Mouse (Mus musculus): ENCODE data around the gene Sh3bp5.

The Sh3bp5 gene

GRCm38 (mm10) chr14:31336369-31337155 lies 99.3 kb downstream of the Sh3bp5 start, which contains the start of gene Capn7:
Capn7 (plus strand) TSS chr14:31336638.
- DNase-seq: peak; percentile 97 to 98

DNA sequence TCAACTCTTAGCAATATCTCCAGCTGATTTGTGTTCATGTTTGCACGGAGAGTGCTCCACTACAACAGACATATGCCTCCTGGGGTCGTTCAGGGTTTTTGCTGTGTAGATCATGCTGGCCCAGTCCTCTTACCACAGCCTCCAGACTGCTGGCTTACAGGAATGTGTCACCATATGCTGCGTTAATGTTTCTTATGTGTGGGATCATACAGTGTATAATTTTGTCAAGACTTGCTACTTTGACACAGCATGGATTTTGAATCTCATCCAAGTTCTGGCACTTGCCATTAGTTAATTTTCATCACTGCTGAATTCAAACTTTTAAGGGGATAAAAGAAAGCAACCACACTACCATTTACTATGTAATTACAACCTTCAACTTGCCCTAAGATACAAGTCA lies 100.1 kb downstream of the Sh3bp5 start:
- DNase-seq: no peak

DNA sequence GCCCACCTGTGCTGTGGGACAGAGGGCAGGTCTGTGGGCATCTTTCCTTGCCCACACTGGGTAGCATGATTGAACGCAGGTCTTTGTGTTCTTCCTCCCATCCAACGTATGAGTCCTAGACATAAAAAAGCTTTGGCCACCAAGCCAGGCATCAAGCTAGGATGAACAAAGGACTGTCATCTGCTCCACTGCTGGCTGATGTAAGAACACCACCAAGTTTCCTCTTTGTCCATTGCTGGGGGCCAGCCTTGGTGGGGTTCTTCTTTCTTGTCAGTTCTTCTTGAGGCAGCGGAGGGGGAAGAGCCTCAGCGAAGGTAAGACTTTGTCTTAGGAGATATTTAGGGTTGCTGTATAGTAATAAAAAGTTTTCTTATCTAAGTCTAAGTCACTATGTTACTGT lies 104.9 kb downstream of the Sh3bp5 start:
- DNase-seq: no peak

DNA sequence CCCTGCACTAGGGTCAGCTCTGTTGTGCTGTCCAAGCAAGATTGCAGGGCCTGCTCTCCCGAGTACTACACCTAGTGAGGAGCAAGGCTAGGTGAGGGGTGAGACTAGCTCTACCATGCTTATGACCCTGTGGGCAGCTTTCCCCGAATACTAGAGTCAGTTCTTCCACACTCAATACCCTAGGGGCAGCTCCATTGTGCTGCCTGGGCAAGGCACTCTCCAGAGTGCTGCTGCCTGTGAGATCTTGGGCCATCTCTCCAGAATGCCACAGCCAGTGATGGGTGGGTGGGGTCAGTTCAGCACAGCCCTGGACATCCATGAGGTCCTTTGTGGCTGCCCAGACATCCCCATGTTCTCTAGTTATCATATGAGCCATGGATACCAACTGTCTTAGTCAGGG lies 106.1 kb downstream of the Sh3bp5 start:
- no peak for DNase-seq

DNA sequence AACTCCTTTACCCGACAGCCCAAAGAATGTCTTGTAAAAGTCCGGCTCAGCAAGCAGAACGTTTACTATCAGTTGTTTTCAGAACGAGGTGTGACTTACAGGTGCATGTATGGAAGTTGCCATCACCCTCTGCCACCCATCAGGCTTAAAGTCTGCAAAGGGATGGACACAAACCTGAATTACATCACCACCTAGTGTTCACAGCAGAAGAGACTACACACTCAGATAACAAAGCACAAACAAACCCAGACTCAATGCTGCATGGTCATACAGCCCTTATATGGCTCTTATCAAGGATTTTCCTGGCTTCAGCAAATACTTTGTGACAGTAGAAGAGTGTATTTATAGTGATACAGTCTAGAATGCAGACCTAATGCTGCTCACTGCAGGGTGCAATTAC lies 108.2 kb downstream of the Sh3bp5 start:
- no peak for DNase-seq

DNA sequence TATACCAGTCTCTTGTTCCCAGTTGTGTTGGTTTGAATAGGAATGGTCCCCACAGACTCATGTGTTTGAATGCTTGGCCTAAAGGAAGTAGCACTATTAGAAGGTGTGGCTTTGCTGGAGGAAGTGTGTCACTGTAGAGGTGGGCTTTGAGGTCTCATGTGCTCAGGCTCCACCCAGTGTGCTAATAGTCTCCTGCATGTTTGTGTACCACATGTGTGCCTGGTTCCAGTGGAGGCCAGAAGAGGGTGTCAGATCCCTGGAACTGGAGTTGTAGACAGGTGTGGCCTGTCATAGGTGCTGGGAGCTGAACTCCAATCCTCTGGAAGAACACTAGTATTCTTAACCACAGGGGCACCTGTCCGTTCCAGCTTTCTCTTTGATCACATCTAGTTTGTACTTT lies 108.7 kb downstream of the Sh3bp5 start:
- DNase-seq: no peak

DNA sequence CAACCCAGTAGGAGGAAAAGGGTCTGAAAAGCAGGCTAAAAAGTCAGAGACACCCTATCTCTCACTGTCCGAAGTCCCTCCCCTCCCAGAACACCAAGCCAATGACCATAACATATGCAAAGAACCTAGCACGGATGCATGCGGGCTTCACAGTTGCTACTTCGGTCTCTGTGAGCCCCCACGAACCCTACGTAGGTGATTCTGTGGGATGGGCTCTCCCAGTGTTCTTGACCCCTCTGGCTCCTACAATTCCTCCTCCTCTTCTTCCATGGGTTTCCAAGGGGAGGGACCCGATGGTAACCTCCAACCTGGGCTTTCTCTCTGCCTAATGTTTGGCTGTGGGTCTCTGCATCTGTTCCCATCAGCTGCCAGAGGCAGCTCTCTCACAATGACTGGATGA lies 109.1 kb downstream of the Sh3bp5 start:
- no peak for DNase-seq

- DNase-seq: no peak
These were observed 110.3 kb downstream of the Sh3bp5 start for GRCm38 (mm10) chr14:31325551-31325950.

GRCm38 (mm10) chr14:31324851-31325250 lies 111.0 kb downstream of the Sh3bp5 start:
- DNase-seq: no peak

GRCm38 (mm10) chr14:31323849-31324792 lies 111.8 kb downstream of the Sh3bp5 start, which contains the start of gene Dnah1:
Dnah1 (minus strand) TSS chr14:31323896.
- peak; percentile 11 to 50 for DNase-seq

- DNase-seq: peak; percentile 15 to 24
These were observed 112.7 kb downstream of the Sh3bp5 start for GRCm38 (mm10) chr14:31323189-31323588.

GRCm38 (mm10) chr14:31322191-31322590 lies 113.7 kb downstream of the Sh3bp5 start:
- no peak for DNase-seq

DNA sequence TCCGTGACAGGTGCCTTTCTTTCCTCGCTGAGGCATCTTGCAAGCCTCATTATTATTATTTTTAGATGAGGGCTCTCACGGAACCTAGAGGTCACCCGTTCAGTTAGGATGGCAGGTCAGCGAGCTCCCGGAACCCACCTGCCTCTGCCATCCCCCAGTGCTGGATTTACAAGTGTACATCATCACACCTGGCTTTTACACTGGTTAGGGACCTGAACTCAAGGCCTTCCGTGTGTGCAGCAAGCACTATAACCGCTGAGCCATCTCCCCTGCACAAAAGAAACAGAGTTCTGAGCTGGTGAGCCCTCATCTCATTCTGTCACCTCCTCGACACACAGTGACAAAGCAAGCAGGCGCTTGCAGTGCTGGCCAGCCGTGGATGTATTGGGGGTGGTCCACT lies 114.7 kb downstream of the Sh3bp5 start:
- DNase-seq: no peak

DNA sequence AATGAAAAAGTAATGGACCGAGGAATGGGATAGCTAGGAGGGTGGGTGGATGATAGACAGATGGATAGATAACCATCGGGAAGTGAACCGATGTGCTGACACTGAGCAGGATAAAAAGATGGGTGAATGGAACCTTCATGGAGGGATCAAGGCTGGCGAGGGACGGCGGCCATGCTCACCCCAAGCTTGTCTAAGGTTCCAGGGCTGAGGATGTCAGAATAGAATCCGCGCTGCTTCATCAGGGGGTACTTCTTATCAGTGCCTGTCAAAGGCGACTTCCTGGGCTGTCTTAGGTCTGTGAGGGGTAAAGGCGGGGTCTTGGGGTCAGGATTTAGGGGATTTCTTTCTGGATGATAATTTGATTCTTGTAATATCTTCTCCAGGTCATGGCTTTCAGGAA lies 116.3 kb downstream of the Sh3bp5 start:
- DNase-seq: no peak

DNA sequence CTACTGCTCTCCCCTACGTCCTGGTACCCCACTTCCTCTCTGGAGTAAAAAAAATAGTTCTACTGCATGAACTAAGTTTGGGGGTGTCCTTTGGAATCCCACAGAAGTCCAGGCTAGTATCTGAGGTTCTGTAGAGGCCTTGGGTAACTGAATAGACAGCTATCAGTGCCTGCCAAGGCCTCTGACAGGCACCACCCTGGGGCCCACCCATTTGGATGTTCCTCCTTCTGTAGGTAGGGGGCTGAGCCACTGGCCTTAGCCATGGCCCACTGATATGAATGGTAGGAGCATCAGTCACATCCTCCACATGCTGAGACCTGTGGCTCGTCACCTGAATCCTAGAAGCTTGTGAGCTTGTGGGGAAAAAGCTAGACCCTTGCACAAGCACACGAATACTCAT lies 118.1 kb downstream of the Sh3bp5 start:
- DNase-seq: no peak

DNA sequence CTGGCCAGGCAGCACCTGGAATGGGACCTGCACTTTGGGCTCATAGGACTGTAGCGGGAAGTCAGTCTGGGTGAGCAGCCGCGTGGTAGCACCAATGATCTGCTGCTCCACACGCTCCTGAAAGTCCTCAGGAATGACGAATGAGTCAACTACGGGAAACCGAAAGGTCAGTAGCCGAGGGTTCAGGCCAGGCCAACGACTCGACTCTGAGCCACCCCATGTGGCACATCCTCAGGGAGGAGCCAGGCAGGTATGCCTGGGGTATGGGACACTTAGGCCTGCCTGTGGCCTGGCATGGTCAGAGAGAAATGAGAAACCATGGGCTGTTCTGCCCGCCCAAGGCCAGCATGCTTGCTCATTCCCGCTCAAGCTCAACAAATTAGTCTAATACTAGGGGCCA lies 119.3 kb downstream of the Sh3bp5 start:
- DNase-seq: no peak

DNA sequence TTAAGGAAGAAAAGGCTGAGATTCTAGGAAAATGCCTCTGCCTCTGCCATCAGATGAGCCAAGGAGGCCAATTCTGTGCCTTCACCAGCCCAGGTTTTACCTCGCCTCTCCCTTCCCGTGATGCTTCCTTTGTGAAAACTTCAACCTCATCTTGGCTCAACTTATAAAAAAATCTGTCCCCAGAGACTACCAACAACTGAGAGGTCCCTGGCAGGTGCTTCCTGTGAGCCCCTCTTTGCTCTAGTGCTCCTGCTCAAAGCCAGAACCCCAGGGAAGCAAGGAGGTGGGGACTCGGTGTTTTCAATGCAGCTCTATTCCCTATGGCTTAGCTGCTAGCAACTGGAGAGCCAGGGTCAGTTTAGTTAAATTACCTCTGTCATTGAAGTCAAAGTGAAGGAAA lies 122.7 kb downstream of the Sh3bp5 start:
- no peak for DNase-seq
